Mouse (Mus musculus) liver, postnatal 0 days (tissue): Measurements from ENCODE around the gene Hmgcll1.

ENCODE experiments used
- CTCF ChIP-seq: sonication (generic); IDR thresholded peaks from 2 replicates; pipeline ENCODE4 v1.5.1; 2016; ENCODE audit warnings: antibody characterized with exemption, low read depth
- EP300 ChIP-seq: IDR thresholded peaks from 2 replicates; pipeline ENCODE4 v1.6.1; 2016; ENCODE audit warnings: antibody characterized with exemption, low read depth, mild to moderate bottlenecking

DNA sequence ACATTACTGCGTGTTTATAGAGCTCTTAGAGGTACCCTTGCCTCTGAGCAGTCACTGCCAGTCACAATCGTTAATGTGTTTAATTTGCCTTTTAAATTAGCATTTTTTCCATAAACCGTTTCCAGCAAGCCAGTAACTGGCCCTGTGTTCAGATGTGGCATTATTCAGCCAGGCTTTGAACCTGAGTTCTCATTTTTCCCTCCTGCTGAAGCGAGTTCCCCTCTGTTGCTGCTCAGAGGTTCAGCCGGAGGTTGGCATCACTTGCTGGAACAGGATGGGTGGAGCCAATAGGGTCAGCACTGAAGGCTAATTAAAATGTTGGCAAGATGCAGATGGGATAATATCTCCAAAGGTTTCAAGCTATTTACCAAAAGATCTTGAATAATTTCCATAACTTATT, 28.7 kb downstream of the Hmgcll1 start:
- TF ChIP-seq CTCF (no peak), EP300 (no peak)
